Mouse (Mus musculus): Measurements from ENCODE around the gene Ms4a4c. TPM values are rescaled to one million over a fixed set of nuclear protein-coding genes. Genes with fewer than 3 reads are reported as not detected.
"Not testable (repeated sequence)": the region's sequence is repeated elsewhere in the genome, so short reads cannot be mapped to it uniquely, and the experiment has no call there.

The Ms4a4c gene
- total and polyA plus RNA-seq, 3 experiments, result not detected

GRCm38 (mm10) chr19:11407428-11407827 lies 2.9 kb downstream of the Ms4a4c start:
- DNase-seq (ENCODE audit: low spot score) (no peak), ATAC-seq (ENCODE audit: extremely low read depth, insufficient number of reproducible peaks, low FRiP score, poor library complexity, severe bottlenecking) (no peak)
- TF ChIP-seq GATA1 (IDR thresholded peaks at IDR 0.05; ENCODE audit: borderline replicate concordance, low read length) (no peak), TAL1 (conservative IDR thresholded peaks at IDR 0.05; ENCODE audit: low read depth, low read length) (no peak), GATA2 (IDR thresholded peaks at IDR 0.05; ENCODE audit: borderline replicate concordance, low read depth, low read length) (no peak), CTCF (IDR thresholded peaks at IDR 0.05; ENCODE audit: low read depth, low read length) (no peak), POLR2AphosphoS5 (IDR thresholded peaks at IDR 0.05; ENCODE audit: insufficient replicate concordance, low read depth, low read length) (no peak)
- Histone ChIP-seq H3K9me3 (replicated peaks) (no peaks in the 10 kb centered on the region), H3K4me1 (ENCODE audit: insufficient read depth, low read depth, low read length) (no peaks in the 10 kb centered on the region), H3K4me3 (ENCODE audit: low read depth, low read length) (no peak overlapping the region), H3K27me3 (ENCODE audit: insufficient read depth, low read length) (no peaks in the 10 kb centered on the region), H3K36me3 (replicated peaks) (no peaks in the 10 kb centered on the region)

- no peak overlapping the region for H3K4me3 ChIP-seq (ENCODE audit: low read depth, low read length)
- no peak for ATAC-seq (ENCODE audit: extremely low read depth, insufficient number of reproducible peaks, low FRiP score, poor library complexity, severe bottlenecking)
- DNase-seq (ENCODE audit: low spot score), result no peak
- no peaks in the 10 kb centered on the region for H3K36me3 ChIP-seq (replicated peaks)
- H3K4me1 ChIP-seq (ENCODE audit: insufficient read depth, low read depth, low read length), result no peaks in the 10 kb centered on the region
- no peaks in the 10 kb centered on the region for H3K9me3 ChIP-seq (replicated peaks)
- no peak for TF ChIP-seq CTCF (IDR thresholded peaks at IDR 0.05; ENCODE audit: low read depth, low read length)
- TF ChIP-seq TAL1 (conservative IDR thresholded peaks at IDR 0.05; ENCODE audit: low read depth, low read length), result no peak
- no peak for TF ChIP-seq POLR2AphosphoS5 (IDR thresholded peaks at IDR 0.05; ENCODE audit: insufficient replicate concordance, low read depth, low read length)
- TF ChIP-seq GATA2 (IDR thresholded peaks at IDR 0.05; ENCODE audit: borderline replicate concordance, low read depth, low read length), result no peak
- no peak for TF ChIP-seq GATA1 (IDR thresholded peaks at IDR 0.05; ENCODE audit: borderline replicate concordance, low read length)
- no peaks in the 10 kb centered on the region for H3K27me3 ChIP-seq (ENCODE audit: insufficient read depth, low read length)
These were observed 4.0 kb downstream of the Ms4a4c start for GRCm38 (mm10) chr19:11408591-11408990.

GRCm38 (mm10) chr19:11411640-11412039 lies 7.1 kb downstream of the Ms4a4c start:
- Histone ChIP-seq H3K4me1 (ENCODE audit: insufficient read depth, low read depth, low read length) (no peaks in the 10 kb centered on the region), H3K36me3 (replicated peaks) (no peaks in the 10 kb centered on the region), H3K4me3 (ENCODE audit: low read depth, low read length) (no peak overlapping the region), H3K27me3 (ENCODE audit: insufficient read depth, low read length) (no peaks in the 10 kb centered on the region), H3K9me3 (replicated peaks) (no peaks in the 10 kb centered on the region)
- TF ChIP-seq TAL1 (conservative IDR thresholded peaks at IDR 0.05; ENCODE audit: low read depth, low read length), result no peak
- TF ChIP-seq GATA2 (IDR thresholded peaks at IDR 0.05; ENCODE audit: borderline replicate concordance, low read depth, low read length), result no peak
- TF ChIP-seq CTCF (IDR thresholded peaks at IDR 0.05; ENCODE audit: low read depth, low read length), result no peak
- TF ChIP-seq GATA1 (IDR thresholded peaks at IDR 0.05; ENCODE audit: borderline replicate concordance, low read length), result no peak
- no peak for TF ChIP-seq POLR2AphosphoS5 (IDR thresholded peaks at IDR 0.05; ENCODE audit: insufficient replicate concordance, low read depth, low read length)
- no peak for DNase-seq (ENCODE audit: low spot score)
- no peak for ATAC-seq (ENCODE audit: extremely low read depth, insufficient number of reproducible peaks, low FRiP score, poor library complexity, severe bottlenecking)

DNA sequence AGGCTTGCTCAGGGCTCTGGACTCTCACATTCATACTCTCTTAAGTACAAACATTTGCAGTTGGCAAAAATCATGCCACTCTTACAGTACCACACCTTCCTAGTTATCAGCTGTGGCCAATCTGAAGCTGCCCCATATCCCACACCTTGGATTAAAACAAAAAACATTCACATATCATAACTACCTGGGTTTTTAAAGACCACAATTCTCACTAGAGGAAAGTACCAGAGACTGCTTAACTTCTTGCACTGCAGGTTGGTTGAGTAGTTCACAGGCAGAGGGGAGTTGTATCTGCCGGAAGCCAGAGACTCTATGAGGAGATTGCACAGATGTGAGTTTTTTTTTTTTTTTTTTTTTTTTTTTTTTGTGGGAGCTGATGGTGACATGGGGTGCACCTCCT lies 9.5 kb downstream of the Ms4a4c start:
- no peak for ATAC-seq (ENCODE audit: extremely low read depth, insufficient number of reproducible peaks, low FRiP score, poor library complexity, severe bottlenecking)

DNA sequence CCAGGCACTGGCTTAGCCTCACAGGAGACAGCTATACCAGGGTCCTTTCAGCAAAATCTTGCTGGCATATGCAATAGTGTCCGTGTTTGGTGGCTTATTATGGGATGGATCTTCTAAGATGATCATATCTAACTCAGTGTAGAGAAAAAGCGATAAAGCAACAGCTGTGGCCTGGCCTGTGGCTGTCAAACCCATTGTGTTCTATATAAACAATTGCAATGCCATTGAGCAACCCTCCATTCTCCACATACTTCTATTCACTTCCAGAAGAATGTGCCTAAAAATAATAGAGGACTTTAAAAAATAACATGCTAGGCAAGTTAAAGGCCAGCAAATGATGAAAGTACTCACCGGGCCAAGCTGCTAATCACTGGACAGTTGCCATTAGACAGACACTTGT lies 11.0 kb downstream of the Ms4a4c start:
- H3K27me3 ChIP-seq (ENCODE audit: insufficient read depth, low read length), result no peaks in the 10 kb centered on the region
- H3K4me3 ChIP-seq (ENCODE audit: low read depth, low read length), result no peak overlapping the region
- no peak for DNase-seq (ENCODE audit: low spot score)
- no peaks in the 10 kb centered on the region for H3K36me3 ChIP-seq (replicated peaks)
- no peaks in the 10 kb centered on the region for H3K9me3 ChIP-seq (replicated peaks)
- no peak for ATAC-seq (ENCODE audit: extremely low read depth, insufficient number of reproducible peaks, low FRiP score, poor library complexity, severe bottlenecking)
- TF ChIP-seq GATA1 (IDR thresholded peaks at IDR 0.05; ENCODE audit: borderline replicate concordance, low read length) (no peak), POLR2AphosphoS5 (IDR thresholded peaks at IDR 0.05; ENCODE audit: insufficient replicate concordance, low read depth, low read length) (no peak), GATA2 (IDR thresholded peaks at IDR 0.05; ENCODE audit: borderline replicate concordance, low read depth, low read length) (no peak), CTCF (IDR thresholded peaks at IDR 0.05; ENCODE audit: low read depth, low read length) (no peak), TAL1 (conservative IDR thresholded peaks at IDR 0.05; ENCODE audit: low read depth, low read length) (no peak)
- no peaks in the 10 kb centered on the region for H3K4me1 ChIP-seq (ENCODE audit: insufficient read depth, low read depth, low read length)

More for the DNA sequence above, 9.5 kb downstream of the Ms4a4c start:
- H3K27me3 ChIP-seq (ENCODE audit: insufficient read depth, low read length), result no peaks in the 10 kb centered on the region
- no peaks in the 10 kb centered on the region for H3K36me3 ChIP-seq (replicated peaks)
- no peak overlapping the region for H3K4me3 ChIP-seq (ENCODE audit: low read depth, low read length)
- H3K4me1 ChIP-seq (ENCODE audit: insufficient read depth, low read depth, low read length), result no peaks in the 10 kb centered on the region
- TF ChIP-seq POLR2AphosphoS5 (IDR thresholded peaks at IDR 0.05; ENCODE audit: insufficient replicate concordance, low read depth, low read length), result no peak
- no peak for TF ChIP-seq GATA2 (IDR thresholded peaks at IDR 0.05; ENCODE audit: borderline replicate concordance, low read depth, low read length)
- no peak for TF ChIP-seq GATA1 (IDR thresholded peaks at IDR 0.05; ENCODE audit: borderline replicate concordance, low read length)
- no peak for TF ChIP-seq TAL1 (conservative IDR thresholded peaks at IDR 0.05; ENCODE audit: low read depth, low read length)
- no peak for DNase-seq (ENCODE audit: low spot score)
- H3K9me3 ChIP-seq (replicated peaks), result no peaks in the 10 kb centered on the region

DNA sequence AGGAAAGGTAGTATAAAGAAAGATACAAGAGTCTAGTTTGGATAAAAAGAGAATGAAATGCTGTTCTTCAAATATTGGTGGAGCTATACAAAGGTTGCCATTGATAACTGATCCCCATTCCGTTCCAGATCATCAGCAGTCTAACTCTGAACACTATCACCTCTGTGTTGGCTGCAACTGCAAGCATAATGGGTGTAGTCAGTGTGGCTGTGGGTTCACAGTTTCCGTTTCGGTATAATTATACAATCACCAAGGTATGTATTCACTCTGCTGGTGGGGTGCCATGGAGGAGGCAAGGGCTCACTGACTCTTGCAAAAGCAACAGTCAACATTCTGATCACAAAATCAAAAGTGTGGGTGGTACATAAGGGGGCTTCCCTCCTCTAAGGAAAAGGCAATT lies 14.3 kb downstream of the Ms4a4c start:
- not testable (repeated sequence) for H3K4me3 ChIP-seq (ENCODE audit: low read depth, low read length); H3K9me3 ChIP-seq (replicated peaks); ATAC-seq (ENCODE audit: extremely low read depth, insufficient number of reproducible peaks, low FRiP score, poor library complexity, severe bottlenecking); H3K36me3 ChIP-seq (replicated peaks); H3K27me3 ChIP-seq (ENCODE audit: insufficient read depth, low read length); H3K4me1 ChIP-seq (ENCODE audit: insufficient read depth, low read depth, low read length); DNase-seq (ENCODE audit: low spot score)

DNA sequence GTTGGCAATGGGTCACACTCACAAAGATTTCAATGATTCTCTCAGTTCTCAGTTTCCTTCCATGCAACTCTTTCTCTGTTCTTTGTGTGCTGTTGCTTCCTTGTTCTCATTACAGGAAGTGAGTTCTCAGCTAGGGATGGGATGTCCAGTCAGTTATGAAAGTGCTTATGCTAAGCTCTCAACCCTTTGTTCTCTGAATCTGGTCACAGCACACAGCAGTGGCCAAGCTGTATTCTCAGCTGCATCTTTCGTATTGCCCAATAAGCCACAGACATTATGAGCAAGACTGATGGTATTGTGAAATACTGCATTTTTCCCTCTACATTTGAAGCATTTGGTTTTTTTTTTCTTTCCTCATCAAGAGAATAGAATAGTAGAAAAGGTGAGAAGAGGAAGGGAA lies 26.6 kb downstream of the Ms4a4c start:
- not testable (repeated sequence) for DNase-seq (ENCODE audit: low spot score); H3K4me3 ChIP-seq (ENCODE audit: low read depth, low read length); H3K36me3 ChIP-seq (replicated peaks); ATAC-seq (ENCODE audit: extremely low read depth, insufficient number of reproducible peaks, low FRiP score, poor library complexity, severe bottlenecking); H3K4me1 ChIP-seq (ENCODE audit: insufficient read depth, low read depth, low read length); H3K9me3 ChIP-seq (replicated peaks); H3K27me3 ChIP-seq (ENCODE audit: insufficient read depth, low read length)
